Mouse (Mus musculus) CH12F3 (cell line): ENCODE data around the gene Adcy9.
"Not testable (repeated sequence)": the region's sequence is repeated elsewhere in the genome, so short reads cannot be mapped to it uniquely, and the experiment has no call there.

Experiments used
- in situ Hi-C: fragments of 300-500 bp; cut with MboI; formaldehyde crosslinking; loops from 2 replicates; pipeline ENCODE4 v1.14.3; 2020; ENCODE audit warnings: low sequenced_read_pairs

Gene Adcy9

GRCm38 (mm10) chr16:4394991-4395590, 25.2 kb downstream of the Adcy9 start:
- in situ Hi-C loops: no loop called here

- in situ Hi-C loops: no loop called here
Measured at GRCm38 (mm10) chr16:4383473-4384038, 36.7 kb downstream of the Adcy9 start.

GRCm38 (mm10) chr16:4382406-4382805, 37.9 kb downstream of the Adcy9 start:
- in situ Hi-C loops: no loop called here

DNA sequence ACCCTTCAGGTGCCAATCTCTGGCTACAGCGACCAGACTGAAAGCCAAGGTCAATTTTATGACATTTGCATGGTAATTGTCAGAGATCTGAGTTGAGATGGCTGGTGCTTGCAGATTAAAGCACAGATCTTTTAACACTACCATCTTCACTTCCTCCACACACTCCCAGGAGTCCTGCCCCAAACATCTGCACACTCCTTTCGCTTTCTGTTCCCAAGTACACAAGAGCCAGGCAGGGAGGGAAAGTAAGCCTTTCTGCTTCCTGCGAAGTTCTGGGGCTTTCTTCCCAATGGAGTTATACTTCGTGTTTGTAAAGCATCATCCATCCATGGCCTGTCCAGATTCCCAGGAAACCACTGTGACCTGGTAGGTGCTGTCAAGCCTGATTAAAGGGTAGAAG, 38.8 kb downstream of the Adcy9 start:
- in situ Hi-C loops: no loop called here

DNA sequence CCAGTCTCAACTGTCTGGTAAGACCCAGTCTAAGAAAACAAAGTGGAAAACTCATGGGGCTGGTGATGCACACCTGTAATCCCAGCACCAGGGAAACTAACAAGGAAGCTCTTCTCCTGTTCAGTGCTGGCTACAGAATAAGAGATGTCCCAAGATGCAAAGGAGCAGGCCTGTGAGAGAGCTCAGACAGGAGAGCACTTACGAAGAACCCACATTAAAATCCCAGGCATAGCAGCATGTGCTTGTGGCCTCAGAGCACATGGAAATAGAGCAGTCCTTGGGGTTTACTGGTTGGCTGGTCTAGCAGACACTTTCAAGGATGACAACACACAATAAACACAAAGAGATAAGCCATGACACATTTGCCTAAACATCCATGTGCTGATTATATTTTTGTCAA, 41.5 kb downstream of the Adcy9 start:
- in situ Hi-C loops: no loop called here

GRCm38 (mm10) chr16:4377556-4377955, 42.7 kb downstream of the Adcy9 start:
- in situ Hi-C loops: no loop called here

DNA sequence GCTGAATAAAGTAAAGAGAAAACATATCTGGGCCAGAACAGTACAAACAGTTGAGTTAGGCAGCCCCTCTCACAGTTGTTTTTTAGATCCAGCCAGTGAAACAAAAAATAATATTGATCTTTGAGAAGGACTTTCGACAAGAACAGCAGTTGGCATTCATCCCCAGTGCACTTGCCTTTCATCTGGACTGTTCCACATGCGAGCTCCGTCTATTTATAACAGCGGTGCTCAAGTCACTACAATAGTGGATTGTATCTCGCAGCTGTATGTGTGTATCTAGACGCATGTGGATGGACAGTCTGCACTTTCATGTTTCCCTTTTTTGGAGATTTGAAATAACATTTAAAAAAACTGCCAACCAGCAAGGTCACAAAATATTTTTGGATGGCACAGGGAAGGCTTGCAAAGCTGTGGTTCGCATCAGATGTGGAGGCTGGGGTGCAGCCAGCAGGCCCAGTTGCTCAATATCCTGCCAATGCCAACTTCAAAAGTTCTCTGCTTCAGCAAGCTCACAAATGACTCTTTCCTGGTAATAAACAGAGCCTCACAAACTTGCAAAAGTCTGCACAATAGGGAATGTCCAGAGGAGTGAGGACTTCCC, 45.4 kb downstream of the Adcy9 start:
- in situ Hi-C loops: no loop called here

GRCm38 (mm10) chr16:4374270-4374669, 46.0 kb downstream of the Adcy9 start:
- in situ Hi-C loops: no loop called here

- in situ Hi-C loops: no loop called here
Measured at GRCm38 (mm10) chr16:4371039-4371438, 49.3 kb downstream of the Adcy9 start.

DNA sequence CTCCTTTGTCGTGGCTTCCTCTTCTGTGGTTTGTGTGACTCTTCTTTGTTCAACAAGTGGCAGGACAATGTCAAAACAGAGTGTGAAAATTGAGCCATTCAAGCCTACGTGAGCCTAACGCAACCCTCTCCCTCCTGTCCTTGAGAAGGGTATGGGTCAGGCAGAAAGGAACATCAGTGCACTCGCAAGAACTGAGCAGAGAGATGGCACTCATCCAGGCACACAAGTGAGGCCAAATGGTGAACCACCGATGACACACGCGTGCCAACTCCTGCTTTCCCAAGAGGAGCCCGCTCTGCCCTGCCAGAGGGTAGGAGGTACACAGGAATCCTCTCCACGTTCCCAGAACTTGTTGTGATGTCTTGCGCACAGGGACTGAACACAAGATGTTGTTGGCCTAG, 50.2 kb downstream of the Adcy9 start:
- in situ Hi-C loops: no loop called here

GRCm38 (mm10) chr16:4367930-4368329, 52.4 kb downstream of the Adcy9 start:
- in situ Hi-C loops: no loop called here

DNA sequence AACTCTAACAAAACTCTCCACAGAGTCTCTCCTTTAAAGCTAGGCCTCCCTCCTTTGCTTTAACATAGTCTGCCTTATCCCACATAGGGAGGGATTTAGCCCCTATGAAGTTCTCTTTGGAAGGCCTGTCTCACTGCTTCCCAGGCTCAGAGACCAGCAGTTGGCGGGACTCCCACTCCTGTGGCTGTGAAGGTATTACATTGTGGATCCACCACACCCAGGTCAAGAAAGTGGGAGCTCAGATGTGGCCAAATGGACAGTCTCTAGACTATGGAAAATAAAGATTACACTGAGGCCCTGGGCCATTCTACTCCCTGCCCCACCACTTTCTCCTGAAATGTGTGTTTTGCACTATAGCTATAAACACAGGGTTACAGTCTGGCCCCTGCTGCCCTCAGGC, 53.0 kb downstream of the Adcy9 start:
- in situ Hi-C loops: no loop called here

- in situ Hi-C loops: no loop called here
Measured at GRCm38 (mm10) chr16:4366671-4367070, 53.6 kb downstream of the Adcy9 start.

- in situ Hi-C loops: no loop called here
Measured at GRCm38 (mm10) chr16:4363341-4364116, 56.8 kb downstream of the Adcy9 start.

- in situ Hi-C loops: no loop called here
Measured at GRCm38 (mm10) chr16:4355260-4356043, 64.8 kb downstream of the Adcy9 start.

- in situ Hi-C loops: no loop called here
Measured at GRCm38 (mm10) chr16:4342579-4342978, 77.7 kb downstream of the Adcy9 start.

- in situ Hi-C loops: no loop called here
Measured at GRCm38 (mm10) chr16:4341316-4342062, 78.8 kb downstream of the Adcy9 start.

- in situ Hi-C loops: not testable (repeated sequence)
Measured at GRCm38 (mm10) chr16:4339216-4339615, 81.1 kb downstream of the Adcy9 start.

DNA sequence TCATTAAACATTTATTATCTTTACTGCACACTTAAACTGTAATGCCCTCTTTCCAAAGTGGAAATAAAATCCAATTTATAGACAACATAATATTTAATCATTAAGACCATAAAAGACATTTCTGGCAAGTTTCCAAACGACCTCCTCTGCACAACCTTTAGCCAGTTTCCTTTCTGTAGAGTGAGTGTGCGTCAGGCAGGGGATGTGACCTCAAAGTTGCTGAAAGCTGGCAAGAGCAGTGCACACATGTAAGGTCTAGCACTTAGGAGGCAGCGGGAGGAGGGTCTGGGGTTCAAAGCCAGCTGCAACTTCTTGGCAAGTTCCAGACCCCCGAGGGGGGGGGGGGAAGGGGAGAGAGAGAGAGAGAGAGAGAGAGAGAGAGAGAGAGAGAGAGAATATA, 83.0 kb downstream of the Adcy9 start:
- in situ Hi-C loops: no loop called here

GRCm38 (mm10) chr16:4333788-4334187, 86.5 kb downstream of the Adcy9 start:
- in situ Hi-C loops: no loop called here
